Mouse (Mus musculus) forebrain, embryonic 10.5 days (tissue): Measurements from ENCODE around the gene Col4a2. TPM values are rescaled to one million over a fixed set of nuclear protein-coding genes. Genes with fewer than 3 reads are reported as not detected.
"Not testable (repeated sequence)": the region's sequence is repeated elsewhere in the genome, so short reads cannot be mapped to it uniquely, and the experiment has no call there.

Source experiments
- DNase-seq: peaks from one replicate; pipeline ENCODE4 v3.0.0-alpha.2; 2017; ENCODE audit warnings: low spot score; ENCODE audit errors: extremely low spot score
- H3K27ac ChIP-seq: fragments of 300-500 bp; sonication (generic); 2 replicates; pipeline ENCODE4 v1.5.1; 2016; ENCODE audit warnings: mild to moderate bottlenecking
- H3K27me3 ChIP-seq: fragments of 300-500 bp; sonication (generic); 2 replicates; pipeline ENCODE4 v1.6.1; 2016; ENCODE audit warnings: mild to moderate bottlenecking; ENCODE audit not compliant: poor library complexity, severe bottlenecking
- H3K36me3 ChIP-seq: fragments of 300-500 bp; sonication (generic); replicated peaks from 2 replicates; pipeline ENCODE4 v1.6.1; 2016; ENCODE audit warnings: mild to moderate bottlenecking, moderate library complexity
- H3K4me1 ChIP-seq: fragments of 300-500 bp; sonication (generic); 2 replicates; pipeline ENCODE4 v1.6.1; 2016
- H3K4me3 ChIP-seq: fragments of 300-500 bp; sonication (generic); 2 replicates; pipeline ENCODE4 v1.5.1; 2016; ENCODE audit warnings: mild to moderate bottlenecking, moderate library complexity
- H3K9me3 ChIP-seq: fragments of 300-500 bp; sonication (generic); 2 replicates; pipeline ENCODE4 v1.6.1; 2016; ENCODE audit warnings: mild to moderate bottlenecking, moderate library complexity
- WGBS: fragments of 180-500 bp; shearing (Covaris S2); methylation state at CpG from one replicate; pipeline ENCODE4 v1.1.7; 2016; 5-methylcytosine and 5-hydroxymethylcytosine counted together
- polyA plus RNA-seq: library from polyadenylated mRNA; unstranded; fragments of >200 nt; fragmentation: Nextera tagmentation; extraction: Ambion mirVana; gene quantifications from 2 replicates; pipeline ENCODE4 v1.2.1, GENCODE M21; 2016

The Col4a2 gene
- polyA plus RNA-seq, 1 experiment from 2014 or later: 47.1 TPM

DNA sequence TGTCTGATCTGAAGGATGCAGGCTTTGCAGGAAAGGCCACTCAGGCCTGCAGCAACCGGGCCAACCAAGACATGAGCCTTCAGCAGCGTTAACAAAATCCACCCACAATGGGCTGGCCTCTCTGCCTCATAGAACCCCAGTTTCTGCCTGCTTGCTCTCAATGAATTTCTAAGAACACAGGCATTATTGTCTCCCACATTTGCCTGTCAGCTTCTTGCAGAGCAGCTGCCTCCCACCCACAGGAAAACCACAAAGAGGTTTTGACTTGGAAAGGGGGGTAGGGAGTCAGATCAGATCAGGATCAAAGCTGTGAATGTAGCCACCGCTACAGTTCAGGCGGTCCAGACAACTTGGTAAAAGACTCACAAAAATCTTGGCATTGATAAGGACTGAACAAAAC, 140.4 kb downstream of the Col4a2 start:
- H3K4me1 ChIP-seq: peaks cover 57% of the 10 kb centered on the region
- WGBS: 22% methylated on average over 4 of the region's 4 CpGs
- no peak overlapping the region for H3K4me3 ChIP-seq
- DNase-seq: no peak
- H3K9me3 ChIP-seq: no peaks in the 10 kb centered on the region
- peaks cover 4% of the 10 kb centered on the region; the same call in 1 of the 2 replicates for H3K27me3 ChIP-seq
- peaks cover 11% of the 10 kb centered on the region for H3K36me3 ChIP-seq
- peak overlapping the region; percentile 13 for H3K27ac ChIP-seq

- Histone ChIP-seq H3K27ac (peak overlapping the region; percentile 69), H3K9me3 (no peaks in the 10 kb centered on the region), H3K36me3 (no peaks in the 10 kb centered on the region), H3K4me1 (peaks cover 69% of the 10 kb centered on the region), H3K4me3 (no peak overlapping the region; the same call in 1 of the 2 replicates), H3K27me3 (peaks cover 4% of the 10 kb centered on the region; the same call in 1 of the 2 replicates)
- DNase-seq: no peak
- 43% methylated on average over 12 of the region's 12 CpGs for WGBS
Observed at GRCm38 (mm10) chr8:11454228-11454627, 141.6 kb downstream of the Col4a2 start.

DNA sequence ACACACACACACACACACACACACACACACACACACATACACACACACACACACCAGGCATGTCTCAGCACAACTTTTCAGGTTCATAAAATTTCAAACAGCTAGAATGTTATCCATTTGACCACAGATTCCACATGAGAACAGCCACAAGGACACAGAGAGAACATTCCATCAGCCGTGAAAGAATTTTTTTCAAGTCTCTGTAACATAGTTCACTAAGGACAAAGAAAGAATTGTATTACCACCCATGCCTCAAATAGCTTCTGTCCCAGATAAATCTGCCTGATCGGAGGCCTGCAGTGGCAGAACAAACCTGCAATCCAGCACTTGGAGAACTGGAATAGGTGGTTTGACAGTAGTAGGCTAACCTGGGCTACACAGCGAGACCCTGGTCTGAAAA, 144.7 kb downstream of the Col4a2 start:
- H3K9me3 ChIP-seq: no peaks in the 10 kb centered on the region
- 85% methylated on average over 3 of the region's 3 CpGs for WGBS
- peaks cover 4% of the 10 kb centered on the region; the same call in 1 of the 2 replicates for H3K27me3 ChIP-seq
- DNase-seq: no peak
- H3K4me3 ChIP-seq: no peak overlapping the region
- H3K4me1 ChIP-seq: peaks cover 51% of the 10 kb centered on the region
- no peaks in the 10 kb centered on the region for H3K36me3 ChIP-seq
- H3K27ac ChIP-seq: no peak overlapping the region

GRCm38 (mm10) chr8:11457981-11458836, 145.6 kb downstream of the Col4a2 start:
- H3K4me3 ChIP-seq: no peak overlapping the region
- 0 out of 2 replicates have a peak overlapping the region, but pooled peaks have one; percentile 25 for H3K27ac ChIP-seq
- no peak for DNase-seq
- WGBS: 56% methylated on average over 11 of the region's 12 CpGs
- H3K27me3 ChIP-seq: peaks cover 4% of the 10 kb centered on the region; the same call in 1 of the 2 replicates
- peaks cover 42% of the 10 kb centered on the region for H3K4me1 ChIP-seq
- no peaks in the 10 kb centered on the region for H3K9me3 ChIP-seq
- no peaks in the 10 kb centered on the region for H3K36me3 ChIP-seq

- DNase-seq: no peak
- Histone ChIP-seq H3K27me3 (peaks cover 4% of the 10 kb centered on the region; the same call in 1 of the 2 replicates), H3K36me3 (no peaks in the 10 kb centered on the region), H3K27ac (no peak overlapping the region), H3K4me3 (no peak overlapping the region), H3K4me1 (peaks cover 34% of the 10 kb centered on the region), H3K9me3 (no peaks in the 10 kb centered on the region)
- WGBS: 55% methylated on average over 5 of the region's 5 CpGs
Observed at GRCm38 (mm10) chr8:11459016-11459415, 146.4 kb downstream of the Col4a2 start.

GRCm38 (mm10) chr8:11460934-11461333, 148.3 kb downstream of the Col4a2 start:
- no peaks in the 10 kb centered on the region for H3K36me3 ChIP-seq

DNA sequence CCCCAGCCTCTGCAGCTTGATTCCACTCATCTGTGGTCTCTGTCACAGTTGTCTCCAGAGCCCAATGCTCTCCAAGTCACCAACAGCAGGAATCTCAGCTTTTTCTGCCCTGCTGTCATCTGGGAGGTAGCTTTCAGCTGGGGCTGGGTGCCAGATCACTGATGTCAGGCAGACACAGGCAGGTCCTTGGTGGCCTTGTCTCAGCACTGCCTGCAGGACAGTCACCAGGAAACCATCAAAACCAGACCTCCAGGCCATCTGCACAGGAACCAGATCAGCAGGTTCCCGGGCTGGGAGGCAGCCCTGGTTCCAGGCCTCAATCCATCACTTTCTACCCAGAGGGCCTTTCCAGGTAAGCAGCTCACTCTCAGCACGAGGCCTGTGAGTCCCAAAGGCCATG, 149.2 kb downstream of the Col4a2 start:
- no peak overlapping the region for H3K4me3 ChIP-seq
- peaks cover 42% of the 10 kb centered on the region for H3K4me1 ChIP-seq
- H3K27me3 ChIP-seq: no peaks in the 10 kb centered on the region
- 73% methylated on average over 2 of the region's 2 CpGs for WGBS
- no peak for DNase-seq
- no peaks in the 10 kb centered on the region for H3K36me3 ChIP-seq
- H3K9me3 ChIP-seq: no peaks in the 10 kb centered on the region
- no peak overlapping the region for H3K27ac ChIP-seq

More at GRCm38 (mm10) chr8:11460934-11461333, 148.3 kb downstream of the Col4a2 start:
- Histone ChIP-seq H3K4me1 (peaks cover 36% of the 10 kb centered on the region), H3K4me3 (no peak overlapping the region), H3K27me3 (no peaks in the 10 kb centered on the region), H3K9me3 (no peaks in the 10 kb centered on the region), H3K27ac (no peak overlapping the region)
- DNase-seq: no peak
- 70% methylated on average over 2 of the region's 2 CpGs for WGBS

GRCm38 (mm10) chr8:11462641-11463040, 150.0 kb downstream of the Col4a2 start:
- 88% methylated on average over 4 of the region's 4 CpGs for WGBS
- Histone ChIP-seq H3K9me3 (peaks cover 6% of the 10 kb centered on the region; the same call in 1 of the 2 replicates), H3K4me1 (peaks cover 38% of the 10 kb centered on the region), H3K27me3 (no peaks in the 10 kb centered on the region), H3K4me3 (no peak overlapping the region), H3K36me3 (no peaks in the 10 kb centered on the region), H3K27ac (no peak overlapping the region)
- no peak for DNase-seq

DNA sequence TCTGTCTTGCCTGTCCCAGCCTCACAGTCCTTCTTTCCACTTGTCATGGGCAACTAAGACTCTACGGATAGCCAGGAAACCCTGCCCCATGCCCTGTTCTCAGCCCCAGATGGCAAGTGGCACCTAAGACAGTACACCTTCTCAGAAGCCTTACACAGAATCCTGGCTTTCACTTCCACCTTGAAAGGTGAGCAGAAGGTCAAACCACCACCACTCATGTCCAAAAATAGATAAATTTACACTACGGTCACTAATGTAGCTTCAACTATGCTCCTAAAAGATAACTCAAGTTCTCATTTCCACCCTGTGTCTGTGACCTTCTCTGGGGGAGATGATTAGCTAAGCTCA, 150.9 kb downstream of the Col4a2 start:
- 88% methylated on average over 2 of the region's 2 CpGs for WGBS

GRCm38 (mm10) chr8:11463889-11464706, 151.5 kb downstream of the Col4a2 start:
- 86% methylated on average over 12 of the region's 12 CpGs for WGBS
- DNase-seq: no peak
- Histone ChIP-seq H3K4me1 (peaks cover 26% of the 10 kb centered on the region), H3K27me3 (no peaks in the 10 kb centered on the region), H3K4me3 (no peak overlapping the region), H3K27ac (no peak overlapping the region), H3K36me3 (no peaks in the 10 kb centered on the region), H3K9me3 (peaks cover 7% of the 10 kb centered on the region; the same call in 1 of the 2 replicates)

More for the DNA sequence above, 150.9 kb downstream of the Col4a2 start:
- peaks cover 30% of the 10 kb centered on the region for H3K4me1 ChIP-seq
- no peaks in the 10 kb centered on the region for H3K27me3 ChIP-seq
- no peak overlapping the region for H3K27ac ChIP-seq
- no peak for DNase-seq
- H3K4me3 ChIP-seq: no peak overlapping the region
- H3K36me3 ChIP-seq: no peaks in the 10 kb centered on the region
- H3K9me3 ChIP-seq: peaks cover 7% of the 10 kb centered on the region; the same call in 1 of the 2 replicates

GRCm38 (mm10) chr8:11464707-11464964, 152.0 kb downstream of the Col4a2 start:
- no peak for DNase-seq
- Histone ChIP-seq H3K9me3 (peaks cover 7% of the 10 kb centered on the region; the same call in 1 of the 2 replicates), H3K36me3 (no peaks in the 10 kb centered on the region), H3K27ac (no peak overlapping the region), H3K4me3 (no peak overlapping the region), H3K4me1 (peaks cover 30% of the 10 kb centered on the region), H3K27me3 (no peaks in the 10 kb centered on the region)
- WGBS: 86% methylated on average over 3 of the region's 3 CpGs

DNA sequence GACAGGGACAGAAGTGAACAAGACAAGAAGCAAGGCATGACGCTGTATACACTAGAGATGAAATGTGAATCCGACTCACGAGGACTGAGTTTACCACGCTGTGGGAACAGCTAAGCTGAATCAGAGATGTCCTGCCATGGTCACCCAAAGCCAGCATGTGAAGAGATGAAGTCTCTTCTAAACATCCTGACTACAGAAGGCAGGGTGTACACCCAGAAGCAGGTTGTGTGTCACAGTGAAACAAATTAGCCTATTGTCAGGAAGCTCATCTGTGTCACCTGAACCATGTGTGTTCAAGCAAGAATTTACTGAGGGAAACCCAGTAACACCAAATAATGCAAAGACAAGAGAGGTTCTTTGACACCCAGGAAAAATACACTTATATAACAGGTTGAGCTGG, 153.0 kb downstream of the Col4a2 start:
- H3K27ac ChIP-seq: no peak overlapping the region
- 84% methylated on average over 4 of the region's 4 CpGs for WGBS
- no peaks in the 10 kb centered on the region for H3K36me3 ChIP-seq
- DNase-seq: no peak
- peaks cover 32% of the 10 kb centered on the region for H3K4me1 ChIP-seq
- H3K9me3 ChIP-seq: peaks cover 7% of the 10 kb centered on the region; the same call in 1 of the 2 replicates
- H3K27me3 ChIP-seq: 0 out of 2 replicates have a peak, but pooled peaks cover 4% of the 10 kb centered on the region
- H3K4me3 ChIP-seq: no peak overlapping the region

- not testable (repeated sequence) for H3K4me3 ChIP-seq, DNase-seq, H3K36me3 ChIP-seq, H3K9me3 ChIP-seq
- Histone ChIP-seq H3K27ac (peak overlapping the region; percentile 26; the same call in 1 of the 2 replicates), H3K27me3 (peaks cover 13% of the 10 kb centered on the region; the same call in 1 of the 2 replicates), H3K4me1 (peaks cover 36% of the 10 kb centered on the region)
- WGBS: 75% methylated on average over 5 of the region's 5 CpGs
Observed at GRCm38 (mm10) chr8:11466528-11466927, 153.9 kb downstream of the Col4a2 start.
